Mouse (Mus musculus): ENCODE results near the gene 4930519P11Rik. TPM values are rescaled to one million over a fixed set of nuclear protein-coding genes. Genes with fewer than 3 reads are reported as not detected.

4930519P11Rik gene
- total RNA-seq, 2 experiments from 2014 or later: not detected

Other genes with a start within 250 kb of the 4930519P11Rik start
- 1 to 10 TPM; 8.2 to 9.7 TPM for gene Cdk5rap1, start 240.4 kb downstream of the 4930519P11Rik start, total RNA-seq (2021)
- 100 to 1,000 TPM in 1 of 2 experiments, 10 to 100 TPM in 1; 95.6 to 128 TPM for gene Snta1, start 205.3 kb downstream of the 4930519P11Rik start, total RNA-seq (2021)
- 10 to 100 TPM; 18.4 to 21.6 TPM for gene Cbfa2t2, start 177.0 kb downstream of the 4930519P11Rik start, total RNA-seq (2021)
- under 1 TPM in 1 of 2 experiments, not detected in 1; 0.81 TPM for gene 1700003F12Rik, start 66.4 kb downstream of the 4930519P11Rik start, total RNA-seq (2021)
- not detected for gene Actl10, start 61.7 kb downstream of the 4930519P11Rik start, total RNA-seq (2021)
- gene Necab3, start 54.5 kb downstream of the 4930519P11Rik start, total RNA-seq (2021): under 1 TPM; 0.73 to 0.79 TPM
- gene E2f1, start 43.5 kb downstream of the 4930519P11Rik start, total RNA-seq (2021): 1 to 10 TPM; 6.3 to 8.7 TPM
- gene Pxmp4, start 9.7 kb downstream of the 4930519P11Rik start, total RNA-seq (2021): 10 to 100 TPM; 15.1 to 16.1 TPM
- 1 to 10 TPM; 1.8 to 2.3 TPM for gene Zfp341, start 140 bp downstream of the 4930519P11Rik start, total RNA-seq (2021)
- gene Chmp4b, start 38.3 kb upstream of the 4930519P11Rik start, total RNA-seq (2021): 100 to 1,000 TPM; 104 to 110 TPM
- not detected for gene Gm14214, start 156.6 kb upstream of the 4930519P11Rik start, total RNA-seq (2021)
- 100 to 1,000 TPM; 129 to 134 TPM for gene Raly, start 177.7 kb upstream of the 4930519P11Rik start, total RNA-seq (2021)
- not detected for gene a, start 178.0 kb upstream of the 4930519P11Rik start, total RNA-seq (2021)